Mouse (Mus musculus): ENCODE results near the gene A730015C16Rik.

GRCm38 (mm10) chr4:108873746-108874145 is 25.3 kb upstream of the A730015C16Rik start:
- TF ChIP-seq POLR2A (IDR thresholded peaks at IDR 0.05; ENCODE audit: control insufficient read depth, extremely low read depth, insufficient read depth, low read length, poor library complexity) (no peak), CTCF (IDR thresholded peaks at IDR 0.05; ENCODE audit: borderline replicate concordance, control insufficient read depth, extremely low read depth, insufficient read depth, low read length, poor library complexity) (no peak)
